Comparison of ENCODE assay signal across 10 mouse cellular contexts in the genomic region with DNA sequence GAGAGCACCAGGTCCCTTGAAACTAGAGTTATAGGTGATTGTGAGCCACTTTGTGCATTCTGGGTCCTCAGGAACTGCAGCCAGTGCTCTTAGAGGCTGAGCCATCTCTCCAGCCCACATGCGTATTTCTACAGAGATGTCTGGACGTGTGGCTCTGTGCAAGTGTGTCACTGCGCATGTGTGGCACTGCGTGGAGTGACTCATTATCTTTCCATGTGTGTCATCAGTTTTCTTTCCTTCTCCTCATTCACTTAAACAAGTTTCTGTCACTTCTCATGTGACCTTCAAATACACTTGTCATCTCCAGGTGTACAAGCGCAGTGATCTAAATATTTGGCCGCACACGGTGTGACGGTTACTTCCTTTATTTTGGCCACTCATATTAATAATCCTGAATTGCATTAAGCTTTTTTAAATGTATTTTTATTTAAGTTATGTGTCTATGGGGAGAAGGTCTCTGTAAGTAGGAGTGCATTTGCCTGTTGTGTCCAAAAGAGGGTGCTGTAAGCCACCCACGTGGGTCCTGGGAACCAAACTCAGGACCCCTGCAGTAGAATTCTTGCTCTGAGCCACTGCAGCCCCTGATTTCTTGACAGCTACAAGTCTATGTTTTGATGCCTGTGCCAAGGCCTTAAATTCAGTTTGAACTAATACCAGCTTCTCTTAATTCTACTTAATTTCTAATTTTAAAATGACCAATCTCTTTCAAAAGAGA. TPM values are rescaled to one million over a fixed set of nuclear protein-coding genes. Genes with fewer than 3 reads are reported as not detected.
A peak's percentile ranks its signal among the peaks of the same experiment; 100 is the strongest.
DNase-seq lines count a peak whose midpoint lies in the region; ATAC-seq and TF ChIP-seq lines count a peak whose summit lies in the region.
"Had no signal": no experiment of that assay in that cellular context is flagged by ENCODE, and none has a peak within 500 bp of the region (broad histone marks: within the 10 kb centered on the region; RNA-seq: fewer than 3 reads in every experiment).

No protein-coding gene starts in this region.

- dilution Hi-C loops in CH12.LX (cut with MboI; ENCODE audit: extremely low pct_ligation_motif_present, extremely low pct_unique_long_range_greater_than_20kb, low sequenced_read_pairs): no loop called here

- H3K4me1 ChIP-seq in kidney, embryonic 15.5 days: no peaks in the 10 kb centered on the region
- peaks cover 3 to 10% of the 10 kb centered on the region in 2 experiments for H3K4me1 ChIP-seq in CH12.LX (ENCODE audit: control insufficient read depth in 1 of 2, insufficient read depth in 2 of 2)
- no peaks in the 10 kb centered on the region for H3K4me1 ChIP-seq in lung, postnatal 0 days (ENCODE audit: insufficient read depth, low read depth, low read length)
- H3K4me1 ChIP-seq: hindbrain, embryonic 10.5 days had no signal

- peak; percentile 20 to 61; a peak in 2 of 4 replicates for TF ChIP-seq CTCF in CH12.LX (conservative IDR thresholded peaks at IDR 0.05 in 1 of 2, IDR thresholded peaks at IDR 0.05 in 1 of 2; ENCODE audit: low read depth in 2 of 2, low read length in 2 of 2)
- TF ChIP-seq CTCF in lung, postnatal 0 days (IDR thresholded peaks at IDR 0.05): peak; percentile 65

- no peak overlapping the region for H3K27ac ChIP-seq in kidney, embryonic 15.5 days
- no peak overlapping the region for H3K27ac ChIP-seq in CH12.LX (ENCODE audit: insufficient read depth, low read depth)
- H3K27ac ChIP-seq in lung, postnatal 0 days (ENCODE audit: low read length): no peak overlapping the region
- H3K27ac ChIP-seq: hindbrain, embryonic 10.5 days; limb, embryonic 15.5 days had no signal

- H3K9me3 ChIP-seq in kidney, embryonic 15.5 days (replicated peaks): no peaks in the 10 kb centered on the region
- no peaks in the 10 kb centered on the region for H3K9me3 ChIP-seq in CH12.LX (replicated peaks; ENCODE audit: low read length)
- H3K9me3 ChIP-seq in lung, postnatal 0 days (ENCODE audit: low read length): no peaks in the 10 kb centered on the region
- H3K9me3 ChIP-seq: hindbrain, embryonic 10.5 days; limb, embryonic 15.5 days had no signal

- H3K79me2 ChIP-seq in CH12.LX (replicated peaks; ENCODE audit: control insufficient read depth, extremely low read depth, insufficient read depth, poor library complexity, severe bottlenecking): no peaks in the 10 kb centered on the region

- peak; percentile 45 for TF ChIP-seq RAD21 in CH12.LX (IDR thresholded peaks at IDR 0.05; ENCODE audit: low read depth, low read length)

- H3K4me3 ChIP-seq in kidney, embryonic 15.5 days (replicated peaks): no peak overlapping the region
- H3K4me3 ChIP-seq in CH12.LX (replicated peaks in 1 of 3; ENCODE audit: low read depth in 2 of 3, low read length in 2 of 3, poor library complexity in 1 of 3): no peak overlapping the region
- no peak overlapping the region for H3K4me3 ChIP-seq in lung, postnatal 0 days (ENCODE audit: low read depth, low read length)
- H3K4me3 ChIP-seq: hindbrain, embryonic 10.5 days; limb, embryonic 15.5 days had no signal

- WGBS in kidney, embryonic 15.5 days: 74% methylated on average over 9 of the region's 9 CpGs
- WGBS in lung, postnatal 0 days: 62% methylated on average over 9 of the region's 9 CpGs

- H3K9ac ChIP-seq in kidney, embryonic 15.5 days: no peak overlapping the region
- no peak overlapping the region for H3K9ac ChIP-seq in CH12.LX (ENCODE audit: insufficient read depth, low read depth)
- H3K9ac ChIP-seq in lung, postnatal 0 days (replicated peaks; ENCODE audit: low read depth): no peak overlapping the region
- H3K9ac ChIP-seq: limb, embryonic 15.5 days had no signal

- ATAC-seq in kidney, embryonic 15.5 days (replicated peaks; ENCODE audit: low FRiP score): no peak
- ATAC-seq in lung, postnatal 0 days: no peak
- ATAC-seq in frontal cortex, adult (ENCODE audit: low TSS enrichment): no peak
- ATAC-seq in megakaryocyte-erythroid progenitor cell, adult 5-6 weeks (replicated peaks; ENCODE audit: low FRiP score, low TSS enrichment, poor library complexity, severe bottlenecking): no peak

- in situ Hi-C loops in CH12.LX (cut with MboI; ENCODE audit: low pct_ligation_motif_present, low pct_unique_long_range_greater_than_20kb, low sequenced_read_pairs): loop anchor here (25.0 kb wide), 2 partner anchors 232 to 968 kb away; a partner anchor contains a TSS

- H3K4me2 ChIP-seq in kidney, embryonic 15.5 days: no peak overlapping the region
- H3K4me2 ChIP-seq in CH12.LX (ENCODE audit: insufficient read depth, low read depth, poor library complexity, severe bottlenecking): no peak overlapping the region
- no peak overlapping the region for H3K4me2 ChIP-seq in lung, postnatal 0 days (replicated peaks; ENCODE audit: low read depth, low read length)
- H3K4me2 ChIP-seq: limb, embryonic 15.5 days had no signal

- H3K27me3 ChIP-seq in kidney, embryonic 15.5 days: no peaks in the 10 kb centered on the region
- no peaks in the 10 kb centered on the region for H3K27me3 ChIP-seq in CH12.LX (replicated peaks)
- H3K27me3 ChIP-seq in lung, postnatal 0 days (replicated peaks; ENCODE audit: insufficient read depth, low read length): no peaks in the 10 kb centered on the region
- H3K27me3 ChIP-seq: limb, embryonic 15.5 days had no signal

- TF ChIP-seq POLR2A in CH12.LX (IDR thresholded peaks at IDR 0.05; ENCODE audit: low read depth, low read length): no peak

- TF ChIP-seq EP300 in CH12.LX (IDR thresholded peaks at IDR 0.05; ENCODE audit: low read length): no peak
- TF ChIP-seq EP300 in lung, postnatal 0 days (IDR thresholded peaks at IDR 0.05): no peak

- H3K36me3 ChIP-seq in kidney, embryonic 15.5 days: no peaks in the 10 kb centered on the region
- no peaks in the 10 kb centered on the region for H3K36me3 ChIP-seq in CH12.LX (replicated peaks in 1 of 2; ENCODE audit: control insufficient read depth in 1 of 2, insufficient read depth in 1 of 2, low read length in 1 of 2)
- H3K36me3 ChIP-seq in lung, postnatal 0 days (ENCODE audit: insufficient read depth, low read length): no peaks in the 10 kb centered on the region
- H3K36me3 ChIP-seq: hindbrain, embryonic 10.5 days; limb, embryonic 15.5 days had no signal

- DNase-seq in kidney, adult 8-10 months: peak; percentile 22 to 32
- DNase-seq in CH12.LX (ENCODE audit: extremely low read depth): peak; percentile 27
- DNase-seq in adrenal gland, postnatal 14 days: peak; percentile 39
- DNase-seq in lung, postnatal 0 days (ENCODE audit: low spot score): peak; percentile 17
- no peak for DNase-seq in retina, postnatal 1 day

TF ChIP-seq in CH12.LX, 34 proteins besides CTCF, POLR2A, EP300 and RAD21 (continues in another document):
- TF ChIP-seq MAFK (IDR thresholded peaks at IDR 0.05; ENCODE audit: insufficient replicate concordance, low read length) (no peak), NELFE (IDR thresholded peaks at IDR 0.05; ENCODE audit: low read depth, low read length) (no peak), CHD1 (IDR thresholded peaks at IDR 0.05; ENCODE audit: low read depth, low read length) (no peak), NRF1 (IDR thresholded peaks at IDR 0.05; ENCODE audit: low read depth, low read length) (peak; percentile 65), JUN (IDR thresholded peaks at IDR 0.05; ENCODE audit: insufficient read depth, low read depth, low read length) (no peak), UBTF (IDR thresholded peaks at IDR 0.05; ENCODE audit: low read depth, low read length) (no peak), MAZ (IDR thresholded peaks at IDR 0.05; ENCODE audit: low read depth, low read length) (no peak), MYC (IDR thresholded peaks at IDR 0.05; ENCODE audit: low read depth, low read length) (0 out of 2 replicates have a peak, but pooled peaks have one; percentile 28), SMC3 (IDR thresholded peaks at IDR 0.05; ENCODE audit: low read depth, low read length) (peak; percentile 41; the same call in 1 of the 2 replicates), BHLHE40 (IDR thresholded peaks at IDR 0.05; ENCODE audit: low read depth, low read length) (no peak), ELF1 (IDR thresholded peaks at IDR 0.05; ENCODE audit: low read depth, low read length) (no peak), IRF4 (IDR thresholded peaks at IDR 0.05; ENCODE audit: low read depth, low read length) (no peak), MAX (IDR thresholded peaks at IDR 0.05; ENCODE audit: low read length) (0 out of 2 replicates have a peak, but pooled peaks have one; percentile 32), MXI1 (IDR thresholded peaks at IDR 0.05; ENCODE audit: low read depth, low read length) (no peak), ETS1 (conservative IDR thresholded peaks at IDR 0.05; ENCODE audit: low read depth, low read length) (no peak), USF1 (IDR thresholded peaks at IDR 0.05; ENCODE audit: low read depth, low read length) (no peak), HCFC1 (IDR thresholded peaks at IDR 0.05; ENCODE audit: low read depth, low read length) (no peak), ZNF384 (IDR thresholded peaks at IDR 0.05; ENCODE audit: low read depth, low read length) (no peak), E2F4 (IDR thresholded peaks at IDR 0.05; ENCODE audit: insufficient replicate concordance, low read depth, low read length) (no peak), MEF2A (IDR thresholded peaks at IDR 0.05; ENCODE audit: borderline replicate concordance, low read depth, low read length) (no peak), ZMIZ1 (IDR thresholded peaks at IDR 0.05; ENCODE audit: low read depth, low read length) (no peak), ZKSCAN1 (IDR thresholded peaks at IDR 0.05; ENCODE audit: borderline replicate concordance, low read depth, low read length) (no peak)

RNA-seq across cellular contexts. Expression of a gene that starts 19.6 kb away (rescaled TPM):
- 0.15 TPM in 1 of 2 replicates, not detected in the other for polyA plus RNA-seq in kidney, embryonic 15.5 days (2015; fragmentation: Nextera tagmentation; extraction: Ambion mirVana)
- not detected in 2 replicates for total RNA-seq in CH12.LX (2012; rRNA removed)
- total RNA-seq in CH12.LX (2014; rRNA removed): not detected in 2 replicates
- polyA plus RNA-seq in CH12.LX (2012; ENCODE audit: insufficient read length, low read depth): not detected in 2 replicates
- total RNA-seq in adrenal gland, postnatal 14 days (2021): not detected in 2 replicates
- not detected in 2 replicates for polyA plus RNA-seq in lung, postnatal 0 days (2015; fragmentation: Nextera tagmentation; extraction: Ambion mirVana)
- not detected in 2 replicates for total RNA-seq in megakaryocyte-erythroid progenitor cell, adult 5-6 weeks (2014; fragmentation: Nextera tagmentation)
- total RNA-seq in megakaryocyte-erythroid progenitor cell, adult 5-6 weeks (2017): not detected in 2 replicates
- polyA plus RNA-seq: hindbrain, embryonic 10.5 days had no signal

RNA-seq across cellular contexts. Expression of a gene that starts 45.7 kb away (rescaled TPM):
- polyA plus RNA-seq in kidney, embryonic 15.5 days (2015; fragmentation: Nextera tagmentation; extraction: Ambion mirVana): 0.14 and 160 TPM in 2 replicates
- total RNA-seq in CH12.LX (2012; rRNA removed) (not detected in 2 replicates), CH12.LX (2014; rRNA removed) (not detected in 2 replicates)
- polyA plus RNA-seq in CH12.LX (2012; ENCODE audit: insufficient read length, low read depth): not detected in 2 replicates
- not detected in 2 replicates for total RNA-seq in adrenal gland, postnatal 14 days (2021)
- polyA plus RNA-seq in lung, postnatal 0 days (2015; fragmentation: Nextera tagmentation; extraction: Ambion mirVana): 0.37 and 1.2 TPM in 2 replicates
- total RNA-seq in megakaryocyte-erythroid progenitor cell, adult 5-6 weeks (2014; fragmentation: Nextera tagmentation): not detected in 2 replicates
- total RNA-seq in megakaryocyte-erythroid progenitor cell, adult 5-6 weeks (2017): 0.50 TPM in 1 of 2 replicates, not detected in the other
